Mouse (Mus musculus): ENCODE data around the gene Klhdc1.

The Klhdc1 gene

DNA sequence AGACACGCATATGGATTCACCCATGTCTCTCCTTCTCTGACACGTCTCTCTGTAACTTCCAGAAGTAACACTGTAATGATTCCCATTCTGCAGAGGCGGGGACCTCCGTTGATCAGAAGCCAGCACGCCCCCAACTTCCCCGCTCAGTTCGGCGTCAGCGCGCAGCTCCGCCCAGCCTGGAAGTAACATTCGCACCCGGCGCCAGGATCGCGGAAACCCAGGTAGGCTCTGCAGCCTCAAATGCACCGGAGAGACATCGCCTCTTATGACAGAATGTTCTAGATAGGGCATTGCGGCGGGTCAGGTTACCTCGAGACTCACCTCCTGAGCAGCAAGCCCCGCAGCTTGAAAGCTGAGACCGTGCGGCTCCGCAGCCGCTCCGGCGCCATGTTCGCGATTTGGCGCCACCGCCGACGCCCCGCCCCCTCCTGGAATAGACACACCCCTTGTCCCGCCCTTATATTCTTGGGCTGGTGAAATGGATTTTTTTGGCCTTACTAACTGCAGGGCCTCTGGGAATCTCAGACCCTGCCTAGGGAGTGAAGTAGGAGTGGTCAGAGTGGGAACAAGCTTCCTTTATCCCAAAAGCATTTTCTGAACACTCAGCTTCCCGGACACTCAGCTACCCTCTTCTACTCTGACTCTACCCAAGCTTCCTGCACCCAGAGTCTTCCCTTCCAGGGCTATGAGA, 13.1 kb upstream of the Klhdc1 start, which contains the start of gene Pole2:
Gene Pole2, minus strand, starts transcription at position 420 of the 691 bp plus-strand sequence.
- ATAC-seq (ENCODE audit: insufficient number of reproducible peaks, low FRiP score, low TSS enrichment) = peak; percentile 88

DNA sequence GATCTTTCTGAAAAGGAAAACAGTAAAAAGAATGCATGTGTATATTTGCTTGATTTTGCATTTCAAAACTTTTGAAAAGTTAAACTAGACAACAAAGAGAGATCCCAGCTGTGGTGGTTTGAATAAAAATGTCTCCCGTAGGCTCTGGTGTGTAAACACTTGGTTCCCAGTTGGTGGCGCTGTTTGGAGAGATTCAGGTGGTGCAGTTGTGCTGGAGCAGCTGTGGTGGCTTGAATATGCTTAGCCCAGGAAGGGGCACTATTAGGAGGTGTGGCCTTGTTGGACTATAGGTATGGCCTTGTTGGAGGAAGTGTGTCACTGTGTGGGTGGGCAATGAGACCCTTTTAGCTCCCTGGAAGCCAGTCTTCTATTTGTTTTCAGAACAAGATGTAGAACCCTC, 11.7 kb upstream of the Klhdc1 start:
- ATAC-seq (ENCODE audit: insufficient number of reproducible peaks, low FRiP score, low TSS enrichment) = no peak

- ATAC-seq (ENCODE audit: insufficient number of reproducible peaks, low FRiP score, low TSS enrichment) = no peak
These were observed 5.2 kb upstream of the Klhdc1 start for GRCm38 (mm10) chr12:69235782-69236181.

DNA sequence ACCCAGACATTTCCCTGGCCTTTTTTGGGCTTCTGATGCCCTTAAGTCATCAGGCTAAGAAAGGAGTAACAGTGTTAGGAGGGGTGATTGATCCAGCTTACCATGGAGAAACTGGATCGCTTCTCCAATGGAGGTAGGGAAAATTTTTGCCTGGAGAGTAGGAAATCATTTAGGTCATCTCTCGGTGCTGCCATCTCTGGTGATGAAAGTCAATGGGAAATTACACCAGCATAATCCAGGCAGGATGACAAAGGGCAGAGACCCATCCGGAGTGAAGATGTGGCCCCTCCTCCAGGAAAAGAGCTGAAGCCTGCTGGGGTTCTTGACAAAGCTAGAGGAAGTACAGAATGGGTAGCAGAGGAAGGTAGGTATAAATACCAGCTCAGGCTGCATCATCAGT, 2.7 kb upstream of the Klhdc1 start:
- ATAC-seq (ENCODE audit: insufficient number of reproducible peaks, low FRiP score, low TSS enrichment) = no peak

- ATAC-seq (ENCODE audit: insufficient number of reproducible peaks, low FRiP score, low TSS enrichment) = no peak
These were observed 412 bp downstream of the Klhdc1 start for GRCm38 (mm10) chr12:69241405-69241770.

GRCm38 (mm10) chr12:69241771-69242431, 925 bp downstream of the Klhdc1 start:
- ATAC-seq (ENCODE audit: insufficient number of reproducible peaks, low FRiP score, low TSS enrichment) = peak; percentile 86

- ATAC-seq (ENCODE audit: insufficient number of reproducible peaks, low FRiP score, low TSS enrichment) = no peak
These were observed 8.8 kb downstream of the Klhdc1 start for GRCm38 (mm10) chr12:69249766-69250165.

- ATAC-seq (ENCODE audit: insufficient number of reproducible peaks, low FRiP score, low TSS enrichment) = no peak
These were observed 9.8 kb downstream of the Klhdc1 start for GRCm38 (mm10) chr12:69250756-69251155.

- ATAC-seq (ENCODE audit: insufficient number of reproducible peaks, low FRiP score, low TSS enrichment) = no peak
These were observed 12.8 kb downstream of the Klhdc1 start for GRCm38 (mm10) chr12:69253806-69254205.

- no peak for ATAC-seq (ENCODE audit: insufficient number of reproducible peaks, low FRiP score, low TSS enrichment)
These were observed 16.9 kb downstream of the Klhdc1 start for GRCm38 (mm10) chr12:69257836-69258235.

DNA sequence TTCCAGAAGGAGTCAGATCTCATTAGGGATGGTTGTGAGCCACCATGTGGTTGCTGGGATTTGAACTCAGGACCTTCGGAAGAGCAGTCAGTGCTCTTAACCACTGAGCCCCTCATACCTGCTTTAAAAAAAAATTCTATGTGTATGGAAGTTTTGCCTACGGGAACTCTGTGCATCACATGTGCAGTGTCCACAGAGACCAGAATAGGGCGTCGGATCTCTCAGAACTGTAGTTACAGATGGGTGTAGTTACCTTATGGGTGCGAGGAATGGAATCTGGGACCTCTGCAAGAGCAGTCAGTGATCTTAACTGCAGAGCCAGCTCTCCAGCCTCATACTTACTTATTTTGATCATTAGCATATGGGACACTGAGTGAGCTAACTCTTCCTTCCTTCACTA, 21.3 kb downstream of the Klhdc1 start:
- ATAC-seq (ENCODE audit: insufficient number of reproducible peaks, low FRiP score, low TSS enrichment) = no peak

DNA sequence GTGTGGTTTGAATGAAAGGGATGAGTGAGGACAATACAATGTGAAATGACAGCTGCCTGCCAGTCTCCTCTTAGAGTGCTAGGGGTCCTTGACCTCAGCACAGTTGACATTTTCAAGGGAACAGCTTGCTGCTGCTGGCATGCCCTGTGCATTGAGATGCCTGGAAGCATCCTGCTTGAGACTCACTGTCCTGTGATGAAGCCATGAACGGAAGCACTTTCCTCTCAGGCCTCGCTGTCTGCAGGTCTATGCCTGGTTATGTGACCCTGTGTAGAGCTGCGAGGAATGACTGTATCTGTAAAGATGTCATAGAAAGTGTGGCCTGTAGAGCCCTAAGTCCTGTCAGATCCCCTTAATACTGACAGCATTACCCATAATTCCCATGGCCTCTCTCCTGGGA, 24.1 kb downstream of the Klhdc1 start:
- ATAC-seq (ENCODE audit: insufficient number of reproducible peaks, low FRiP score, low TSS enrichment) = no peak

GRCm38 (mm10) chr12:69267956-69268632, 27.1 kb downstream of the Klhdc1 start:
- no peak for ATAC-seq (ENCODE audit: insufficient number of reproducible peaks, low FRiP score, low TSS enrichment)

DNA sequence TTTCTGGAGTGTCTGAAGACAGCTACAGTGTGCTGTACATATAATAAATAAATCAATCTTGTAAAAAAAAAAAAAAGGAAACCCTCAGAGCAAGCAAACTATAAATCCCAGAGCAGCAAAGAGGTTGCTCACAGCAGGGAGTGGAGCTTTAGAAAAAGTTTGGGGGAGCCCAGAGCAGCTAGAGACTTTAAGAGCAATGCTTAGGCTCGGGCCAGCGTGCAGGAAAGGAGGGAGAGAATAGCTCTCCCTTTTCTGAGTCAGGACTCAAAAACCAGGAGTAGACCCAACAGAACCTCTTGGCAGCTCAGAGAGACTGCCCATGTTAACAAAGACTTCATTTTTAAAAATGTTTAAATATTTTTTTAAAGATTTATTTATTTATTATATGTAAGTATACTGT, 28.0 kb downstream of the Klhdc1 start:
- ATAC-seq (ENCODE audit: insufficient number of reproducible peaks, low FRiP score, low TSS enrichment) = no peak

- no peak for ATAC-seq (ENCODE audit: insufficient number of reproducible peaks, low FRiP score, low TSS enrichment)
These were observed 39.0 kb downstream of the Klhdc1 start for GRCm38 (mm10) chr12:69279931-69280469.

GRCm38 (mm10) chr12:69280915-69281314, 39.9 kb downstream of the Klhdc1 start:
- no peak for ATAC-seq (ENCODE audit: insufficient number of reproducible peaks, low FRiP score, low TSS enrichment)

DNA sequence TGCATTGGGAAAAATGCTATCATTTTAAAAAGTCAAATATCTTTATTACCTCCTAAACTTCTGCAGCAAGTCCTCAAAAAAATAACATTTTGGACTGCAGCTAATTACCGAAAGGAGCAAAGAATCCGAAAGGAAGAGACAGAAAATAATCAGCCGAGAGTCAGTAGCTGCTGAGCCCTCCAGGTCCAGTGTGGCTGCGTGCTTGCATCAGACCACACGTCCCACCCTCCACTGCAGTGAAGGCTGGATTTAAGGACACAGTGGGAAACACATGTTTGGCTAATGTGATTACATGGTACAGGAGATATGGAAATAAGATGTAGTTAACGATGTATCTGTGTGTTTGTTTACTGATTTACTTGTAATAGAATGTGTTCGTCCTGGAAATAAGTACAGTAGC, 42.2 kb downstream of the Klhdc1 start:
- ATAC-seq (ENCODE audit: insufficient number of reproducible peaks, low FRiP score, low TSS enrichment) = no peak

DNA sequence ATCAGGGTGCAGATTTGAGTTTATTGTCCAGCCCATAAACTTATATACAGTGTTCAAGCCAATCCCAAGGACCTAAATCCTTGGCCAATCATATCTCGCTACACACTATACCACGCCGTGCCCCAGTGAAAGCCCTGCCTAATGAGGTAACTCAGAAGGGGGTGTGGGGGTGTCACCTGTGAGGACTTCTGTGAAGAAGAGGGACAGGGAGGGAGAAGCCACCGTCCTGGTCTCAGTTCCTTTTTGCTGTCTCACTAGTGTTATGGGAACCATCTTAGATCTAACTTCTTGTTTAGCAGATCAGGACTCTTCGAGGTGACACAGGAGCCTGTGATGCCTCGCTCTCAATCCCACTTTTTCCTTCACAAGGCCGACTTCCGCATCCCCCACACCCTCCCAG, 46.6 kb downstream of the Klhdc1 start:
- ATAC-seq (ENCODE audit: insufficient number of reproducible peaks, low FRiP score, low TSS enrichment) = no peak

DNA sequence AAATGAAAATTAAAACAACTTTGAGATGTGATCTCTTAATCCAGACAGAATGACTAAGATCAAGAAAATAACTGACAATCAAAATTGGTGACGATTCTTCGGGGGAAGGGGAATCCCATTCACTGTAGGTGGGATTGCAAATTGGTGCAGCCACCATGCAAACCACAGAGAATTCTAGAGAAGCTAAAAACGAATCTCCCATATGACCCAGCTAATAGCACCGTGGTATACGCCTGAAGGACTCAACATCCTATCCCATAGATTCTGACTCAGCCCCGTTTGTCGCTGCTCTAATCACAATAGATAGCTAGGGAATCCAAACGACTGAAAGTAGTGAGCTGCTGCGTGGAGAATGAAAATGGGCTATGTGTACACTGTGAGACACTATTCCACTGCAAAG, 47.7 kb downstream of the Klhdc1 start:
- ATAC-seq (ENCODE audit: insufficient number of reproducible peaks, low FRiP score, low TSS enrichment) = no peak

DNA sequence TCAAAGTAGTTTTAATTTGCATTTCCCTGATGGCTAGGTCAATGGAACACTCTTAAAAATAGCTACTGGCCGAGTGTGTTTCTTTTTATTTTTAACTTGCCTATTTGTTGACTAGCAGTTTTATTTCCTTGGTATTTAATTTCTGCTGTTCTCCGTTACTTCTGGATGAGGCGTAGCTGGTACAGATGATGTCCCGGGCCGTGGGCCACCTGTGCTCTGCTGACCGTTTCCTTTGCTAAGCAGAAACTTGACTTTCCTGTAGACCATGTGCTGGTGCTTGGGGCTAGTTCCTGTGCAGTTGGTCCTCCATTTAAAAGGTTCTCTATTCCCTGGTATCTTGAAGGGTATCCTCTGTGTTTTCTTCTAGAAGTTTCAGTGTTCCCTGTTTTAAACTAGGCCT, 51.4 kb downstream of the Klhdc1 start:
- ATAC-seq (ENCODE audit: insufficient number of reproducible peaks, low FRiP score, low TSS enrichment) = no peak

GRCm38 (mm10) chr12:69293815-69294214, 52.8 kb downstream of the Klhdc1 start:
- ATAC-seq (ENCODE audit: insufficient number of reproducible peaks, low FRiP score, low TSS enrichment) = no peak

Measured in cerebellum, adult (tissue).